Mouse (Mus musculus) layer of hippocampus, adult 8-10 months (tissue): ENCODE data around the gene Gm10228. TPM values are rescaled to one million over a fixed set of nuclear protein-coding genes. Genes with fewer than 3 reads are reported as not detected.
"Not testable (repeated sequence)": the region's sequence is repeated elsewhere in the genome, so short reads cannot be mapped to it uniquely, and the experiment has no call there.

Experiments used
- DNase-seq, 2 experiments: peaks; one replicate each; pipeline ENCODE4 v3.0.0; 2022; ENCODE audit warnings: low spot score in 2 of 2
- total RNA-seq, 4 experiments: library from RNA; stranded (reverse); gene quantifications; 2 replicates each; pipeline ENCODE4 v1.2.4; 2022

The Gm10228 gene
- not detected for total RNA-seq

DNA sequence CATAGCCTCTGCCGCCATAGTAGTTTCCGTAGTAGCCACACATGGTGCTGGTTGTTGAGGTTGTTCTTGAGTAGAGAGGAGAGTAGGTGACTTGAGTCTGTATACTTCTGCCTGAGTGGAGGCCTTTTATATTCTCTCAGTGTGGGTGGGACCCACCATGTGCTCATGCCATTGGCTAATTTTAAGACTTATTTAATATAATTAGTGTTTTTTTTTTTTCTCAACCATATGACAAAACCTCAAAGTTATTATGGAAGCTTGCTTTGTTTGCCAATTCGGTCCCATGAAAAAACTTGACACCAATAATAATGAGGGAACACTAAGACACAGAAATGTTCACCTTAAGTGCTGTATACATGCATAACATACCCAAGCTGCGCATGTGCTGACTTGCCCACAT, at the start of gene Gm10228:
Gene Gm10228, minus strand, starts transcription at position 101 of the 400 bp plus-strand sequence.
- DNase-seq, result not testable (repeated sequence)

DNA sequence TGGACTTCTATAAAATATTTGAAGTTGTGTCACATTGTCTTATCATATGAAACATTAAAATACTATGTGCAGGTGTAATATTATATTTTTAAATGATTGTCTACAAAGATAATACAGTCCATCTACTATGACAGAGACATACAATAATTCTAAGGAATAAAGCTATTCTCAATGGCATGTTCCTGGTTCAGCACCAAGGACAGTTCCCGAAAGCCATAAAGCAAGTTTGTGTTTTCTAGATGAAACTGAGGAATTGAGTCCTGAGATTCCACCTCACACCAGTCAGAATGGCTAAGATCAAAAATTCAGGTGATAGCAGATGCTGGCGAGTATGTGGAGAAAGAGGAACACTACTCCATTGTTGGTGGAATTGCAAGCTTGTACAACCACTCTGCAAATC, 29.8 kb upstream of the Gm10228 start:
- DNase-seq, result not testable (repeated sequence)

DNA sequence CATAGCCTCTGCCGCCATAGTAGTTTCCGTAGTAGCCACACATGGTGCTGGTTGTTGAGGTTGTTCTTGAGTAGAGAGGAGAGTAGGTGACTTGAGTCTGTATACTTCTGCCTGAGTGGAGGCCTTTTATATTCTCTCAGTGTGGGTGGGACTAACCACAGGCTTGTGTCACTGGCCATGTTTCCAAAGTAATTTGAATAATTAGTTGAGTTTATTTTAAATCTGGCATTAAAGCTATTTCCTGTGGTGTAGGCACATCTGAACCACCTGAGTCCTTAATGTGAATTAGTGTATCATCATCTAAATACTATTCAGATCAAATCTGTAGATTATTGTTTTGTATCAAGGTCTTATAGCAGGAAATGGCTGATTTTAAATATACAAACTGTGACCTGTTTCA, 22.6 kb upstream of the Gm10228 start, which contains the start of gene 1110025L11Rik:
Gene 1110025L11Rik, minus strand, starts transcription at position 101 of the 400 bp plus-strand sequence.
- not testable (repeated sequence) for DNase-seq

DNA sequence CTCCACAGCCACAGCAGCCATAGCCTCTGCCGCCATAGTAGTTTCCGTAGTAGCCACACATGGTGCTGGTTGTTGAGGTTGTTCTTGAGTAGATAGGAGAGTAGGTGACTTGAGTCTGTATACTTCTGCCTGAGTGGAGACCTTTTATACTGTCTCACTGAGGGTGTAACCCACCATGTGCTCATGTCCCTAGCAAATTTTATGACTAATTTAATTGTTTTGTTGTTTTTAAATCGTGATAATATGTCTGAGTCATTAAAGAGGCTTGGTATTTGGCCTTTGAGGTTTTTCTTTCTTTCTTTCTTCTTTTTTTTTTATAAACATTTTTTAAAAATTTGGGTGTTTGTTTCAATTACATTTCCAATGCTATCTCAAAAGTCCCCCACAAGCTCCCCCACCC, 6.5 kb upstream of the Gm10228 start, which contains the start of gene Krtap6-5:
Gene Krtap6-5, minus strand, starts transcription at position 101 of the 400 bp plus-strand sequence.
- DNase-seq, result no peak

DNA sequence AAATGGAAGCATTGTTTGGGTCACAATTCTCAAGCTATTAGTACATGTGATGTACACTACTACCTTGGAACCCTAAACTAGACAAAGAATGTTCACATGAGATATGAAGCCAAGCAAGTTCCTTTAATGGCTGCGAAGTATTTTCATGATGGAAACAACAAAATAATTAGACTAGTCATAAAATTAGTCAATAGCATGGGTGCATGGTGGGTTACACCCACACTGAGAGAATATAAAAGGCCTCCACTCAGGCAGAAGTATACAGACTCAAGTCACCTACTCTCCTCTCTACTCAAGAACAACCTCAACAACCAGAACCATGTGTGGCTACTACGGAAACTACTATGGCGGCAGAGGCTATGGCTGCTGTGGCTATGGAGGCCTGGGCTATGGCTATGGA, 9.9 kb downstream of the Gm10228 start, which contains the start of gene Krtap6-1:
Gene Krtap6-1, plus strand, starts transcription at position 301 of the 400 bp plus-strand sequence.
- DNase-seq, result not testable (repeated sequence)

DNA sequence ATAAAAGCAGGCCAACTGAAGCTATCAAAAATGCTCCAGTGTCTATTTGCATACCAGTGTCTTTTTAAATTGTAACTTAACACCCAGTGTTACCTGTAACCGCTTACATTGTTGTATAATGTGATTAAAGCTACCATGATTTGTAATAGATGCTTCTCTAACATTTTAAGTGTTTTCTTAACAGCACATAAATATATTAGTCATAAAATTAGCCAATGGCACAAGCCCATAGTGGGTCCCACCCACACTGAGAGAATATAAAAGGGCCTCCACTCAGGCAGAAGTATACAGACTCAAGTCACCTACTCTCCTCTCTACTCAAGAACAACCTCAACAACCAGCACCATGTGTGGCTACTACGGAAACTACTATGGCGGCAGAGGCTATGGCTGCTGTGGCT, 26.3 kb downstream of the Gm10228 start, which contains the start of gene Gm10229:
Gene Gm10229, plus strand, starts transcription at position 301 of the 400 bp plus-strand sequence.
- DNase-seq, result not testable (repeated sequence)

DNA sequence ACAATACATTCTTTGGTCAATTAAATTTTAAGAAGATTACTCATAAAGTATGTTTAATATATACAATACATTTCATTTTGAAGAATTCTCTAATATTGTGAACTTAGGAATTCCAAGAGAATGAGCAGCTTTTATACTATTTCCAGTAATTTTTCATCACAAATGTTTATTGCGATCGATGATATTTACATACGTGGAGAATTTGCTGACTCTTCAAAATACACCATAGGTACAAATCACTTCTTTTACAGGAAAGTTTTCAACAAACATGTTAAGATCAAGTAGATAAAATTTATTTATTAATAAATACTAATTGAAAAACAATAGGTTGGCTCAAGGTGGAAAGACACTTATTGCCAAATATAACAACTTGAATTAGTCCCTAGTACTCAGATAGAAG, 27.3 kb downstream of the Gm10228 start:
- no peak for DNase-seq

DNA sequence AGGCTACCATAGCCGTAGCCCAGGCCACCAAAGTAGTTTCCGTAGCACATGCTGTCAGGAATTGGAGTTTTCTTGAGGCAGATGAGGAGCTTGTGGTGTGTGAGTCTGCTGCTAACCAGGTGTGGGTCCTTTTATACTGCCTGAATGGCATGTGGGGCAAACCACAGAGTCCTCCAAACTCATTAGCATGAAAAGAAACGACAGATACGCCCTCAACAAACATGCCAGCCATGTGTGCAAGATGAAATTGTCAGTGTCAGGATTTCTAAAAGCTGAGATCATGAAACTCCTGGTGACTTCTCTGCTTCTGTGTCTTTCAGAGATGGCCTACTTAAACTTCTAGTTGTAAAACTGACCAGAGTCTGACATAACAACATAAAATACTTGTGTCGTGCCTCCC, 30.6 kb downstream of the Gm10228 start, which contains the start of gene Krtap22-2:
Gene Krtap22-2, minus strand, starts transcription at position 101 of the 400 bp plus-strand sequence.
- no peak for DNase-seq

Other genes with a start within 250 kb of the Gm10228 start
- gene Gm20741, start 229.3 kb downstream of the Gm10228 start, total RNA-seq, result not detected
- gene Krtap15, start 221.3 kb downstream of the Gm10228 start, total RNA-seq, result not detected
- not detected for gene Krtap14, start 215.3 kb downstream of the Gm10228 start, total RNA-seq
- not detected for gene Krtap19-1, start 172.1 kb downstream of the Gm10228 start, total RNA-seq
- gene Krtap19-2, start 167.2 kb downstream of the Gm10228 start, total RNA-seq, result not detected
- gene Krtap19-3, start 163.4 kb downstream of the Gm10228 start, total RNA-seq, result not detected
- not detected for gene Krtap19-4, start 156.4 kb downstream of the Gm10228 start, total RNA-seq
- not detected for gene Krtap19-5, start 145.0 kb downstream of the Gm10228 start, total RNA-seq
- gene Krtap19-9b, start 109.2 kb downstream of the Gm10228 start, total RNA-seq, result not detected
- not detected for gene Krtap16-3, start 78.6 kb downstream of the Gm10228 start, total RNA-seq
- gene Krtap22-2, start 30.7 kb downstream of the Gm10228 start, total RNA-seq, result not detected
- gene Gm10229, start 26.2 kb downstream of the Gm10228 start, total RNA-seq, result not detected
- gene Krtap6-1, start 9.8 kb downstream of the Gm10228 start, total RNA-seq, result not detected
- not detected for gene Krtap6-5, start 6.4 kb upstream of the Gm10228 start, total RNA-seq
- gene 1110025L11Rik, start 22.5 kb upstream of the Gm10228 start, total RNA-seq, result not detected
- gene Krtap6-3, start 42.5 kb upstream of the Gm10228 start, total RNA-seq, result not detected
- not detected for gene Gm6358, start 99.4 kb upstream of the Gm10228 start, total RNA-seq
- not detected for gene Gm10061, start 109.6 kb upstream of the Gm10228 start, total RNA-seq
- not detected for gene Gm9789, start 116.5 kb upstream of the Gm10228 start, total RNA-seq
- gene Gm7735, start 128.0 kb upstream of the Gm10228 start, total RNA-seq, result not detected
- not detected for gene 1110057P08Rik, start 133.3 kb upstream of the Gm10228 start, total RNA-seq
- gene Krtap20-2, start 164.4 kb upstream of the Gm10228 start, total RNA-seq, result not detected